Mouse (Mus musculus) lung, postnatal 10 days (tissue): ENCODE measurements around the gene H2al1d.
"Not testable (repeated sequence)": the region's sequence is repeated elsewhere in the genome, so short reads cannot be mapped to it uniquely, and the experiment has no call there.

Source experiments
- DNase-seq: peaks from one replicate; pipeline ENCODE4 v3.0.0; 2021

Gene H2al1d

DNA sequence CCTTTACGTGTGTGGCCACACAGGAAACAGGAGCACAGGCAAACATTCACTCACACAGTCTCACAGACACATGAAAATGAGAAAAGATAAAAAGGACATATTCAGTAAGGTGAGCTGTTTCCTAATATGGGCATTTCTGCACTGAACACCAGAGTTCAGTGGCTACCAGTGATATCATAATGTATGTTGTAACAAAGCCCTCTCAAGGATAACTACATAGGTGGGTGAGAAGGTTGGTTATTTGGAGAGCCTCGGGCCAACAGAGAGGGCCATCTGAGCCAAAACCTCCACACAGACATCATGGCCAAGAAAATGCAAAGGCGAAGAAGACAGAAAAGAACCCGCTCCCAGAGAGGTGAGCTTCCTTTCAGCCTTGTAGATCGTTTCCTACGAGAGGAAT is at the start of gene H2al1d:
TSS of gene H2al1d (plus strand) at position 301 of the 400 bp plus-strand sequence.
- not testable (repeated sequence) for DNase-seq

DNA sequence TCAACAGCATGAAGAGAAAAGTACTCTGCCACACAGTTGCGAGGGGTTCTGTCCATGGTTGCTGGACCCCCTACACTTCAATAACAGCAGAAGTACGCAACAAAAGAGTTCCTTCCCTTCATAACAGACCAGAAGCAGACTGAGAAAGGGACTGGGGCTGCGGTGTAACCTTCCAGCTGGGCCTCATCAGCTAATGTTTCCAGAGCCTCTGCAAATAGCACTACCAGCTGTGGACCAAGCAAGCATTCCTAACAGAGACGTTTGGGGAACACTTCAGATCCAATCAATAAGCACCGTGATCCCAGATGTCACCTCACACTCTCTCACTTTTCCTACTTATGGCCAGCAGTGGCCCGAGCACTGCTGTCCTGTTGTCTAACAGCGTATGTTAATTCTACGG is 43.7 kb upstream of the H2al1d start:
- no peak for DNase-seq

DNA sequence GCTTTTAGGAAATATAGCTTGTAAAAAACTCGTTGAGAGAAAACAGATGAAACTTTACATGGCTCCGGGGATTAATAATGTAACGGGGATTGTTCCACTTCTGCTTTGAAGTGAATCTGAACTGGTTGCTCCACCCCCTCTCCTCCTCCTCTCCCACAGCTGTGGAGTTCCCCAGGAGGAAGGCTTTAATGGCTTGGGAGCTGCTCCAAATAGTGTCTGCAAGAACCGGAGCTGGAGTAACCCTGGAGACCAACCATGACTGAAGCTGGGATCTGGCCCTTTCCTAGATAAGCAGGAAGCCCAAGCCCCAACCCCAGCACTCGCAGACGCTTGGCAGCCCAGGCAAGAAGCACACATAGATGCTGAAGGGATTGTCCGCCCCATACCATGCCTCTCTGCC is 40.8 kb upstream of the H2al1d start:
- peak; percentile 47 for DNase-seq

- DNase-seq, result no peak
Observed at GRCm38 (mm10) chrX:11269074-11269473, 39.5 kb upstream of the H2al1d start.

DNA sequence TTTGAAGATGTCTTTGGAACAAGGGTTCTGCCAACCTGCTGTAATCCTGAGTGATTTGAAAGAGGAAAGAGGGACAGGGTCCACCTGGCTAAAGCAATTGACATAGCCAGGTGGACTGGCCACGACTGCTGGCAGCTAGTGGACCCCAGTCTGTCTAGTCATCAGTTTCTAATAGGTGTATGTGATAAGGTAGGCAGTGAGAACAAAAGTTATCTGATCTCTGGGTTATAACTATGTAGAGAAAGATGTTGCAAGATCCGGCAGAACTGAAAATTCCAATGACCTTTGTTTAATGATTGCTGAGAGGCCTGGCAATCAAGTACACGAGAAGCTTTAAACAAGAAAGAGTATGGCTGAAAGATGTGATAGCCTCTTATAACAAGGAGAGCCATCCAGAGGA is 35.4 kb upstream of the H2al1d start:
- DNase-seq, result no peak

DNA sequence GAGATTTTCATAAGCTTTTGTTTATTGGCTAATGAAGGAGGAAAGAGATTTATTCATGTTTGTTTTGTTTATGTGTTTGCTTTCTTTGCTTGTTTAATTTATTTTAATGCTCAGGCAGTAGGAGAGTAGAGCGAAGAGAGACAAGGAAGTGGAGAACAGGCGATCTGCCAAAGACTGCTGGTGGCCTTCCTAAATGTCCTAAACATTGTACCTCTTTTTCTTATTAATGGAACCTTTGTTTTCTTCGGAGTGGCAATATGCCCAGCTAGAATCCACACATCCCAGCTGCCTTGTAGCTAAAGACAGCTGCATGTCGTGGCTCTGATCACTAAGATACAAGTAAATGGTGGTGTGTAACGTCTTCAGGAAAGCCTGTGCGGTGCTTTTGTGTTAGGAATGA is 31.5 kb upstream of the H2al1d start:
- no peak for DNase-seq

- DNase-seq, result no peak
Observed at GRCm38 (mm10) chrX:11280741-11281140, 27.9 kb upstream of the H2al1d start.

GRCm38 (mm10) chrX:11288306-11288882 is 20.2 kb upstream of the H2al1d start:
- DNase-seq, result peak; percentile 63

DNA sequence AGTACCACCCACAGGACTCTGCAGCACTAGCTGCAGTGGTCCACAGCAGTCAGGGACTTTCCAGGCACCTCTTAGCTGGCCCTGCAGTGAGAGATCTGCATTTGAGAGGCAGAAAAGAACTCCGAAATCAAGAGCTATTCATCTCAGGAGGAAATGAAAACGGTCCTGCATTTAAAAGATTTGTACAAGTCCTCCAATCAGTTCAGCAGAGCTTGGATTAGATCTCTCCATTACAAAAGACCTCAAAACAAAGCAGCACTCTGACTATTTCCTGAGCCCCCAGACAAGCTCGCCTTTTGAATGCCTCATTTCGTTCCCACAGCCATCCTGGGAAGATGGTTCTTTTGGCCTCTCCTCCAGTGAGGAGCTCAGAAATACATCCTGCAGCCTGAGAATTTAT is 19.4 kb upstream of the H2al1d start:
- DNase-seq, result no peak

GRCm38 (mm10) chrX:11298957-11299356 is 9.7 kb upstream of the H2al1d start, which contains the start of gene H2al1a:
H2al1a (plus strand) TSS chrX:11299257.
- DNase-seq, result not testable (repeated sequence)

- not testable (repeated sequence) for DNase-seq
Observed at GRCm38 (mm10) chrX:11302132-11302531, 6.5 kb upstream of the H2al1d start, which contains the start of gene H2al1b. H2al1b (plus strand) TSS chrX:11302432.

- not testable (repeated sequence) for DNase-seq
Observed at GRCm38 (mm10) chrX:11305355-11305754, 3.3 kb upstream of the H2al1d start, which contains the start of gene H2al1c. H2al1c (plus strand) TSS chrX:11305655.

GRCm38 (mm10) chrX:11311634-11312033 is 3.0 kb downstream of the H2al1d start, which contains the start of gene H2al1e:
H2al1e (plus strand) TSS chrX:11311934.
- not testable (repeated sequence) for DNase-seq

DNA sequence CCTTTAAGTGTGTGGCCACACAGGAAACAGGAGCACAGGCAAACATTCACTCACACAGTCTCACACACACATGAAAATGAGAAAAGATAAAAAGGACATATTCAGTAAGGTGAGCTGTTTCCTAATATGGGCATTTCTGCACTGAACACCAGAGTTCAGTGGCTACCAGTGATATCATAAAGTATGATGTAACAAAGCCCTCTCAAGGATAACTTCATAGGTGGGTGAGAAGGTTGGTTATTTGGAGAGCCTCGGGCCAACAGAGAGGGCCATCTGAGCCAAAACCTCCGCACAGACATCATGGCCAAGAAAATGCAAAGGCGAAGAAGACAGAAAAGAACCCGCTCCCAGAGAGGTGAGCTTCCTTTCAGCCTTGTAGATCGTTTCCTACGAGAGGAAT is 6.2 kb downstream of the H2al1d start, which contains the start of gene H2al1f:
TSS of gene H2al1f (plus strand) at position 301 of the 400 bp plus-strand sequence.
- DNase-seq, result not testable (repeated sequence)

DNA sequence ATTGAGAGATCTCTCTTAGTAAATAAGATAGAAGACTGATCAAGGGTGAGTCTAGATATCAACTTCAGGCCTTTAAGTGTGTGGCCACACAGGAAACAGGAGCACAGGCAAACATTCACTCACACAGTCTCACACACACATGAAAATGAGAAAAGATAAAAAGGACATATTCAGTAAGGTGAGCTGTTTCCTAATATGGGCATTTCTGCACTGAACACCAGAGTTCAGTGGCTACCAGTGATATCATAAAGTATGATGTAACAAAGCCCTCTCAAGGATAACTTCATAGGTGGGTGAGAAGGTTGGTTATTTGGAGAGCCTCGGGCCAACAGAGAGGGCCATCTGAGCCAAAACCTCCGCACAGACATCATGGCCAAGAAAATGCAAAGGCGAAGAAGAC is 9.3 kb downstream of the H2al1d start, which contains the start of gene H2al1g:
TSS of gene H2al1g (plus strand) at position 301 of the 400 bp plus-strand sequence.
- not testable (repeated sequence) for DNase-seq

DNA sequence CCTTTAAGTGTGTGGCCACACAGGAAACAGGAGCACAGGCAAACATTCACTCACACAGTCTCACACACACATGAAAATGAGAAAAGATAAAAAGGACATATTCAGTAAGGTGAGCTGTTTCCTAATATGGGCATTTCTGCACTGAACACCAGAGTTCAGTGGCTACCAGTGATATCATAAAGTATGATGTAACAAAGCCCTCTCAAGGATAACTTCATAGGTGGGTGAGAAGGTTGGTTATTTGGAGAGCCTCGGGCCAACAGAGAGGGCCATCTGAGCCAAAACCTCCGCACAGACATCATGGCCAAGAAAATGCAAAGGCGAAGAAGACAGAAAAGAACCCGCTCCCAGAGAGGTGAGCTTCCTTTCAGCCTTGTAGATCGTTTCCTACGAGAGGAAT is 12.6 kb downstream of the H2al1d start, which contains the start of gene H2al1h:
TSS of gene H2al1h (plus strand) at position 301 of the 400 bp plus-strand sequence.
- not testable (repeated sequence) for DNase-seq

GRCm38 (mm10) chrX:11324359-11324758 is 15.7 kb downstream of the H2al1d start, which contains the start of gene H2al1i:
H2al1i (plus strand) TSS chrX:11324659.
- not testable (repeated sequence) for DNase-seq

- DNase-seq, result not testable (repeated sequence)
Observed at GRCm38 (mm10) chrX:11327522-11327921, 18.9 kb downstream of the H2al1d start, which contains the start of gene H2al1j. H2al1j (plus strand) TSS chrX:11327822.

GRCm38 (mm10) chrX:11345762-11346161 is 37.1 kb downstream of the H2al1d start:
- DNase-seq, result peak; percentile 14

DNA sequence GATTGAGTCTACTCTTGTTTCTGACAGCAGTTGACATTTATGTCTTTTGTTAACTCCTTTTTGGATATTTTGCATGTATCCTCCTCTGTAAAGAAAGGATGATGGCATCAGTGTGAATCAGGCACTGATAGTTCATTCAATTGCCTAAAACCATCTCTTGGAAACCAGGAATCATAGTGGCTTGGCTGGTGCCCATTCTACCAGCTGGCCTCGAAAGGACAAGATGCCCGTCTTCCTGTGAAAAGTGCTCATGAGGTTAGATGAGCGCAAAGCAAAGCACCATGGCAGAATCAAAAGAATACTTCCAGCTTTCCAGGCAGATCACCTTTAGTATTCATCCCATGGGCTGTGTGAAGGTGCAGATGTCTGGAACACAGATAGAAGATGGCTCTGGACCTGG is 38.1 kb downstream of the H2al1d start:
- no peak for DNase-seq
